Mouse (Mus musculus): ENCODE data around the gene Prl. TPM values are rescaled to one million over a fixed set of nuclear protein-coding genes. Genes with fewer than 3 reads are reported as not detected.

Gene Prl
- not detected in 2 replicates for polyA plus RNA-seq (2012; rRNA removed; ENCODE audit: low replicate concordance)

GRCm38 (mm10) chr13:27057270-27057669 is at the start of gene Prl:
TSS of gene Prl (plus strand) at chr13:27057570.

GRCm38 (mm10) chr13:27093890-27094289 is 36.5 kb downstream of the Prl start, which contains the start of gene Prl3d1:
TSS of gene Prl3d1 (plus strand) at chr13:27094190.

Other genes starting within 250 kb of the Prl start
- not detected in 2 replicates for gene Prl3d1, start 36.6 kb downstream of the Prl start, polyA plus RNA-seq (2012; rRNA removed; ENCODE audit: low replicate concordance)
- gene Prl3d2, start 64.1 kb downstream of the Prl start, polyA plus RNA-seq (2012; rRNA removed; ENCODE audit: low replicate concordance) = not detected in 2 replicates
- gene Prl3d3, start 99.2 kb downstream of the Prl start, polyA plus RNA-seq (2012; rRNA removed; ENCODE audit: low replicate concordance) = not detected in 2 replicates
- gene Prl3c1, start 139.1 kb downstream of the Prl start, polyA plus RNA-seq (2012; rRNA removed; ENCODE audit: low replicate concordance) = not detected in 2 replicates
- not detected in 2 replicates for gene Prl3b1, start 184.3 kb downstream of the Prl start, polyA plus RNA-seq (2012; rRNA removed; ENCODE audit: low replicate concordance)
- gene Prl3a1, start 201.9 kb downstream of the Prl start, polyA plus RNA-seq (2012; rRNA removed; ENCODE audit: low replicate concordance) = not detected in 2 replicates